Mouse (Mus musculus) liver, adult 2 months (tissue): ENCODE results near the gene Erich6b.

Experiments used
- CTCF ChIP-seq: fragments of 200-500 bp; IDR thresholded peaks from 2 replicates; pipeline ENCODE4 v1.5.1; 2011; ENCODE audit warnings: low read depth, low read length, control low read depth
- POLR2A ChIP-seq: fragments of 200-500 bp; IDR thresholded peaks from 2 replicates; pipeline ENCODE4 v1.6.1; 2011; ENCODE audit warnings: low read length, control low read depth; ENCODE audit not compliant: insufficient read depth; ENCODE audit errors: extremely low read depth

GRCm38 (mm10) chr14:75637641-75638040, 4.4 kb upstream of the Erich6b start:
- no peak for TF ChIP-seq CTCF
- no peak for TF ChIP-seq POLR2A
